ENCODE assay signal across 20 mouse cellular contexts in genomic region chr15:83404008-83404407, GRCm38 (mm10). TPM values are rescaled to one million over a fixed set of nuclear protein-coding genes. Genes with fewer than 3 reads are reported as not detected.
DNase-seq lines count a peak whose midpoint lies in the region; ATAC-seq and TF ChIP-seq lines count a peak whose summit lies in the region.
"Had no signal": no experiment of that assay in that cellular context is flagged by ENCODE, and none has a peak within 500 bp of the region (broad histone marks: within the 10 kb centered on the region; RNA-seq: fewer than 3 reads in every experiment).

No protein-coding gene starts in this region.

- H3K36me3 ChIP-seq in liver, embryonic 14.5 days (replicated peaks; ENCODE audit: control insufficient read depth, insufficient read depth, low read depth): peaks cover 17% of the 10 kb centered on the region
- H3K36me3 ChIP-seq in kidney, embryonic 15.5 days: peaks cover 5% of the 10 kb centered on the region; the same call in 1 of the 2 replicates
- H3K36me3 ChIP-seq: embryonic facial prominence, embryonic 15.5 days; forebrain, embryonic 15.5 days; neural tube, embryonic 13.5 days had no signal

- TF ChIP-seq CTCF in liver, embryonic 14.5 days (IDR thresholded peaks at IDR 0.05; ENCODE audit: low read depth): no peak

- no peak for TF ChIP-seq EP300 in liver, embryonic 14.5 days (IDR thresholded peaks at IDR 0.05; ENCODE audit: low read depth)

- WGBS in liver, embryonic 14.5 days (ENCODE audit: insufficient replicate concordance): 67% methylated on average over 3 of the region's 3 CpGs
- 82% methylated on average over 3 of the region's 3 CpGs for WGBS in kidney, embryonic 15.5 days

- no peak overlapping the region for H3K9ac ChIP-seq in liver, embryonic 14.5 days (replicated peaks)
- H3K9ac ChIP-seq in kidney, embryonic 15.5 days: no peak overlapping the region
- H3K9ac ChIP-seq: embryonic facial prominence, embryonic 15.5 days; forebrain, embryonic 15.5 days; limb, embryonic 13.5 days; neural tube, embryonic 13.5 days had no signal

- peak overlapping the region; percentile 19; the same call in 1 of the 2 replicates for H3K27ac ChIP-seq in liver, embryonic 14.5 days
- no peak overlapping the region for H3K27ac ChIP-seq in kidney, embryonic 15.5 days
- H3K27ac ChIP-seq: embryonic facial prominence, embryonic 15.5 days; forebrain, embryonic 15.5 days; gastrocnemius, adult 2 months; left cerebral cortex, adult 2 months; limb, embryonic 13.5 days; neural tube, embryonic 13.5 days had no signal

- peak; percentile 64 for DNase-seq in adrenal gland, adult 2 months
- DNase-seq in adrenal gland, adult 18-20 months (ENCODE audit: low spot score in 2 of 2): no peak
- peak; percentile 64 for DNase-seq in 3134 (ENCODE audit: extremely low read depth, insufficient read length, low spot score)
- DNase-seq in Muller cell, postnatal 12 days (ENCODE audit: inconsistent ontology term): peak; percentile 43
- DNase-seq in liver, embryonic 14.5 days (ENCODE audit: low read depth in 3 of 3, low spot score in 3 of 3): no peak
- no peak for DNase-seq in layer of hippocampus, adult 11-12 months (ENCODE audit: low spot score)
- DNase-seq in cerebellum, postnatal 36 days: no peak
- DNase-seq: B cell, adult 2 months; cerebellum, adult 9-10 months; gastrocnemius, adult 2 months; heart, adult 18-20 months; kidney, adult 8-10 months had no signal

- no peak overlapping the region for H3K4me3 ChIP-seq in liver, embryonic 14.5 days (ENCODE audit: insufficient read depth in 1 of 2, low read depth in 2 of 2, low read length in 2 of 2)
- no peak overlapping the region for H3K4me3 ChIP-seq in kidney, embryonic 15.5 days (replicated peaks)
- H3K4me3 ChIP-seq: embryonic facial prominence, embryonic 15.5 days; forebrain, embryonic 15.5 days; gastrocnemius, adult 2 months; left cerebral cortex, adult 2 months; limb, embryonic 13.5 days; megakaryocyte, embryonic 14.5 days; neural tube, embryonic 13.5 days had no signal

- peak; percentile 53; the same call in 1 of the 2 replicates for ATAC-seq in liver, embryonic 14.5 days (ENCODE audit: insufficient read depth)
- no peak for ATAC-seq in kidney, embryonic 15.5 days (replicated peaks; ENCODE audit: low FRiP score)
- ATAC-seq: forebrain, embryonic 15.5 days; lung, postnatal 0 days had no signal

- no peaks in the 10 kb centered on the region for H3K27me3 ChIP-seq in liver, embryonic 14.5 days (ENCODE audit: control insufficient read depth, insufficient read depth, low read length)
- no peaks in the 10 kb centered on the region for H3K27me3 ChIP-seq in kidney, embryonic 15.5 days
- H3K27me3 ChIP-seq: embryonic facial prominence, embryonic 15.5 days; forebrain, embryonic 15.5 days; limb, embryonic 13.5 days; megakaryocyte, embryonic 14.5 days; neural tube, embryonic 13.5 days had no signal

- H3K4me1 ChIP-seq in liver, embryonic 14.5 days (replicated peaks; ENCODE audit: control insufficient read depth in 2 of 2, insufficient read depth in 2 of 2, low read length in 1 of 2): peaks cover 5 to 7% of the 10 kb centered on the region in 2 experiments
- peaks cover 26% of the 10 kb centered on the region for H3K4me1 ChIP-seq in kidney, embryonic 15.5 days
- H3K4me1 ChIP-seq: forebrain, embryonic 15.5 days; neural tube, embryonic 13.5 days had no signal

- no peaks in the 10 kb centered on the region for H3K9me3 ChIP-seq in liver, embryonic 14.5 days (ENCODE audit: control insufficient read depth, low read length)
- H3K9me3 ChIP-seq in kidney, embryonic 15.5 days (replicated peaks): no peaks in the 10 kb centered on the region
- H3K9me3 ChIP-seq: embryonic facial prominence, embryonic 15.5 days; forebrain, embryonic 15.5 days; limb, embryonic 13.5 days; megakaryocyte, embryonic 14.5 days; neural tube, embryonic 13.5 days had no signal

- H3K4me2 ChIP-seq in liver, embryonic 14.5 days (ENCODE audit: low read depth): no peak overlapping the region
- H3K4me2 ChIP-seq in kidney, embryonic 15.5 days: no peak overlapping the region
- H3K4me2 ChIP-seq: embryonic facial prominence, embryonic 15.5 days; forebrain, embryonic 15.5 days; limb, embryonic 13.5 days; neural tube, embryonic 13.5 days had no signal

RNA-seq across cellular contexts. Expression of gene Arfgap3, which starts 54.0 kb away (rescaled TPM):
- 10 to 100 TPM; 23.6 to 32.4 TPM for total RNA-seq in adrenal gland, adult 2 months (2021)
- 13.0 and 14.7 TPM in 2 replicates for polyA plus RNA-seq in adrenal gland, adult 2 months (2012; rRNA removed)
- total RNA-seq in adrenal gland, adult 18-20 months (2021): 10 to 100 TPM; 22.1 to 24.5 TPM
- 10.1 and 10.9 TPM in 2 replicates for polyA plus RNA-seq in liver, embryonic 14.5 days (2012; rRNA removed)
- 15.3 and 16.6 TPM in 2 replicates for polyA plus RNA-seq in liver, embryonic 14.5 days (2014; fragmentation: Nextera tagmentation; extraction: Ambion mirVana)
- 35.7 and 36.3 TPM in 2 replicates for polyA plus RNA-seq in kidney, embryonic 15.5 days (2015; fragmentation: Nextera tagmentation; extraction: Ambion mirVana)

Comparison
In these comparisons a context has a peak if more than half of its experiments do, and no peak if none do; other contexts are left out.
1. DNase-seq: peak in adrenal gland, adult 2 months (single experiment), 3134 (single experiment) and Muller cell, postnatal 12 days (single experiment); none in adrenal gland, adult 18-20 months (0 of 2), liver, embryonic 14.5 days (0 of 3), layer of hippocampus, adult 11-12 months (single experiment) and cerebellum, postnatal 36 days (0 of 2).